Mouse (Mus musculus) monocyte, adult 2 months (primary cell): ENCODE data around the gene Opcml.

Source experiments
- DNase-seq, 2 experiments: peaks; one replicate each; pipeline ENCODE4 v3.0.0; 2022; ENCODE audit warnings: low spot score in 2 of 2, low read depth in 1 of 2

The Opcml gene

GRCm38 (mm10) chr9:28737955-28738354 is 947.4 kb downstream of the Opcml start:
- DNase-seq, result no peak

GRCm38 (mm10) chr9:28738451-28738860 is 947.9 kb downstream of the Opcml start:
- DNase-seq, result no peak

GRCm38 (mm10) chr9:28744771-28745170 is 954.2 kb downstream of the Opcml start:
- no peak for DNase-seq

GRCm38 (mm10) chr9:28748902-28749301 is 958.3 kb downstream of the Opcml start:
- DNase-seq, result no peak

GRCm38 (mm10) chr9:28752908-28753307 is 962.3 kb downstream of the Opcml start:
- DNase-seq, result no peak

GRCm38 (mm10) chr9:28756841-28757451 is 966.4 kb downstream of the Opcml start:
- no peak for DNase-seq

GRCm38 (mm10) chr9:28761460-28761859 is 970.9 kb downstream of the Opcml start:
- no peak for DNase-seq

GRCm38 (mm10) chr9:28764149-28764548 is 973.6 kb downstream of the Opcml start:
- DNase-seq, result no peak

GRCm38 (mm10) chr9:28776517-28777503 is 986.2 kb downstream of the Opcml start:
- DNase-seq, result no peak

- DNase-seq, result no peak
Observed at GRCm38 (mm10) chr9:28783834-28784233, 993.3 kb downstream of the Opcml start.

- no peak for DNase-seq
Observed at GRCm38 (mm10) chr9:28789439-28789838, 998.9 kb downstream of the Opcml start.

GRCm38 (mm10) chr9:28800100-28800499 is 1009.5 kb downstream of the Opcml start:
- DNase-seq, result no peak

GRCm38 (mm10) chr9:28806666-28807065 is 1016.1 kb downstream of the Opcml start:
- DNase-seq, result no peak

- no peak for DNase-seq
Observed at GRCm38 (mm10) chr9:28822060-28822459, 1031.5 kb downstream of the Opcml start.

- DNase-seq, result no peak
Observed at GRCm38 (mm10) chr9:28822466-28822865, 1031.9 kb downstream of the Opcml start.

GRCm38 (mm10) chr9:28825821-28826220 is 1035.2 kb downstream of the Opcml start:
- no peak for DNase-seq

GRCm38 (mm10) chr9:28845961-28846570 is 1055.5 kb downstream of the Opcml start:
- DNase-seq, result no peak

GRCm38 (mm10) chr9:28855826-28856225 is 1065.3 kb downstream of the Opcml start:
- no peak for DNase-seq

- no peak for DNase-seq
Observed at GRCm38 (mm10) chr9:28861983-28862382, 1071.4 kb downstream of the Opcml start.

- DNase-seq, result no peak
Observed at GRCm38 (mm10) chr9:28867256-28867655, 1076.7 kb downstream of the Opcml start.

GRCm38 (mm10) chr9:28870478-28870877 is 1079.9 kb downstream of the Opcml start:
- DNase-seq, result no peak

GRCm38 (mm10) chr9:28882566-28882965 is 1092.0 kb downstream of the Opcml start:
- no peak for DNase-seq
